Mouse (Mus musculus) kidney, embryonic 14.5 days (tissue): ENCODE data around the gene Coro1b. TPM values are rescaled to one million over a fixed set of nuclear protein-coding genes. Genes with fewer than 3 reads are reported as not detected.
"Not testable (repeated sequence)": the region's sequence is repeated elsewhere in the genome, so short reads cannot be mapped to it uniquely, and the experiment has no call there.

Source experiments
- ATAC-seq: fragments of 200-750 bp; cut with Nextera tagmentation; 2 replicates; pipeline ENCODE4 v1.8.0; 2017; ENCODE audit warnings: moderate number of reproducible peaks, mild to moderate bottlenecking, moderate TSS enrichment, moderate library complexity; ENCODE audit not compliant: low FRiP score, low TSS enrichment
- H3K27ac ChIP-seq: fragments of 300-500 bp; sonication (generic); 2 replicates; pipeline ENCODE4 v1.5.1; 2014; ENCODE audit warnings: low read depth, mild to moderate bottlenecking, low read length, moderate library complexity, mixed read lengths
- H3K27me3 ChIP-seq: fragments of 300-500 bp; sonication (generic); 2 replicates; pipeline ENCODE4 v1.6.1; 2014; ENCODE audit warnings: mild to moderate bottlenecking, low read length; ENCODE audit not compliant: control insufficient read depth, insufficient read depth
- H3K36me3 ChIP-seq: fragments of 300-500 bp; sonication (generic); 2 replicates; pipeline ENCODE4 v1.6.1; 2014; ENCODE audit warnings: low read length, mixed read lengths; ENCODE audit not compliant: control insufficient read depth, insufficient read depth
- H3K4me1 ChIP-seq: fragments of 300-500 bp; sonication (generic); 2 replicates; pipeline ENCODE4 v1.6.1; 2014; ENCODE audit warnings: low read length, mixed read lengths; ENCODE audit not compliant: control insufficient read depth, insufficient read depth
- H3K4me2 ChIP-seq: fragments of 300-500 bp; sonication (generic); replicated peaks from 2 replicates; pipeline ENCODE4 v1.6.1; 2014; ENCODE audit warnings: low read depth, mild to moderate bottlenecking, low read length
- H3K4me3 ChIP-seq: fragments of 300-500 bp; sonication (generic); 2 replicates; pipeline ENCODE4 v1.5.1; 2014; ENCODE audit warnings: mild to moderate bottlenecking, low read length
- H3K9ac ChIP-seq: fragments of 300-500 bp; sonication (generic); 2 replicates; pipeline ENCODE4 v1.6.1; 2014; ENCODE audit warnings: low read depth, mild to moderate bottlenecking, low read length, moderate library complexity
- H3K9me3 ChIP-seq: fragments of 300-500 bp; sonication (generic); 2 replicates; pipeline ENCODE4 v1.6.1; 2016; ENCODE audit warnings: low read length; ENCODE audit not compliant: control insufficient read depth
- WGBS: fragments of 180-500 bp; shearing (Covaris S2); extraction: QIAGEN DNeasy Blood & Tissue Kit; methylation state at CpG from one replicate; pipeline ENCODE4 v1.1.7; 2014; 5-methylcytosine and 5-hydroxymethylcytosine counted together
- polyA plus RNA-seq: library from polyadenylated mRNA; unstranded; fragments of >200 nt; fragmentation: Nextera tagmentation; extraction: Ambion mirVana; gene quantifications from 2 replicates; pipeline ENCODE4 v1.2.1, GENCODE M21; 2014

Coro1b gene
- polyA plus RNA-seq, 1 experiment from 2014 or later = 156 TPM

GRCm38 (mm10) chr19:4117006-4117405, 31.4 kb upstream of the Coro1b start:
- WGBS = 83% methylated on average over 7 of the region's 7 CpGs
- H3K27ac ChIP-seq = no peak overlapping the region
- no peak overlapping the region for H3K9ac ChIP-seq
- H3K9me3 ChIP-seq = no peaks in the 10 kb centered on the region
- peaks cover 57% of the 10 kb centered on the region for H3K36me3 ChIP-seq
- no peak overlapping the region for H3K4me2 ChIP-seq
- no peak for ATAC-seq
- peaks cover 24% of the 10 kb centered on the region for H3K4me1 ChIP-seq
- no peaks in the 10 kb centered on the region for H3K27me3 ChIP-seq
- H3K4me3 ChIP-seq = no peak overlapping the region

DNA sequence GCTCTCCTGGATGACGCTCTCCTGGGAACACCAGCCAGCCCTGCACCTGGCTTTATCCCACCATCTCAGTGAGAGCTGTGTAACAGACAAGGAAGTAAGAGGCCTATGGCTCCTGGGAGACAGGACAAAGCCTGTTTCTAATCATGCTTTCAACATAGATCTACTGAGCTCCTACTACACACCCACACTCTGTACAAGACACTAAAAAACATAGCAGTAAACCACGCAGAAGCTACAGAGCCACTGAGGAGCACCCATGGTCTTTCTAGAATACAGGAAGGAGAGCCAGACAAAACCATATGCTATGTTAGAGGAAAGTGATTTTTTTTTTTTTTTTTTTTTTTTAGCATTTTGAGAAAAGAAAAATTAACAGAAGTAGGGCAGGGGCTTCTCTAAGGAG, 30.1 kb upstream of the Coro1b start:
- peaks cover 45% of the 10 kb centered on the region for H3K36me3 ChIP-seq

DNA sequence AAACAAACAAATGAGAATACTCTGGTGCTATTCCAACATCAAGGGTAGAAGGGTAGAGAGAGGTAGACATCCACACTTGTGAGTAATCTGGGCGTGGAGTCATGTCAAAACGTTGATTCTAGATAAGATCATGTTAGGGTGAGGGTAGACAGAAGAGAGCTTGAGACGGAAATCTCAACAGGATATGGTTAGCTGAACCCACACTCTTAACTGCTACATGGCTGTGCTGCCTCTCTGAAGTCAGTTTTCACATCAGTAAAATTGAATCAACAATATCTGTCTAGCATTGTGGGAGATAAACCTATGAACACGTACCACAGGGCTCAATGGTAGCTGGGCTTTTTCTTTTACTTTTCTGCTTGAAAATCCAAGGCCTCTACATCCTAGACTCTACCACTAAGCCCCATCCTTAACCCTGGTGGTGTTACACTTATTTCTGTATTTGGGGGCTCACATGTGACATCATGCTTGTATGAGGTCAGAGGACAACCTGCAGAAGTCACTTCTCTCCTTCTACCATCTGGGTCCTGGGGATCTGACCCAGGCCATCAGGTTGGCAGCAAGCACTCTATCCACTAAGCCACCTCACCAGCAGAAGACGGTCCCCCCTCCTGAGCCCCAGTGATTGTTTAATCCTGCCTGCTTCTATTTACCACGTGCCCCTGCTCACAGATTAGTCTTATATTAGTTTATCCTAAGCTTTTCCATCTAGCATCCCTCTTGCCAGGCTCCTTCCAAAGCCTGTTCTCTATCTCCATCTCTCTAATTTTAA, 28.5 kb upstream of the Coro1b start:
- Histone ChIP-seq H3K27me3 (no peaks in the 10 kb centered on the region), H3K4me2 (no peak overlapping the region), H3K36me3 (peaks cover 33% of the 10 kb centered on the region), H3K4me3 (no peak overlapping the region), H3K27ac (no peak overlapping the region), H3K4me1 (peaks cover 2% of the 10 kb centered on the region; the same call in 1 of the 2 replicates), H3K9me3 (no peaks in the 10 kb centered on the region), H3K9ac (no peak overlapping the region)
- 84% methylated on average over 6 of the region's 6 CpGs for WGBS
- no peak for ATAC-seq

More for the DNA sequence above, 30.1 kb upstream of the Coro1b start:
- no peaks in the 10 kb centered on the region for H3K9me3 ChIP-seq
- H3K4me2 ChIP-seq = no peak overlapping the region
- no peak overlapping the region for H3K4me3 ChIP-seq
- ATAC-seq = no peak
- WGBS = 95% methylated on average over 2 of the region's 2 CpGs
- H3K27me3 ChIP-seq = no peaks in the 10 kb centered on the region
- no peak overlapping the region for H3K27ac ChIP-seq
- peaks cover 15% of the 10 kb centered on the region for H3K4me1 ChIP-seq
- H3K9ac ChIP-seq = no peak overlapping the region

DNA sequence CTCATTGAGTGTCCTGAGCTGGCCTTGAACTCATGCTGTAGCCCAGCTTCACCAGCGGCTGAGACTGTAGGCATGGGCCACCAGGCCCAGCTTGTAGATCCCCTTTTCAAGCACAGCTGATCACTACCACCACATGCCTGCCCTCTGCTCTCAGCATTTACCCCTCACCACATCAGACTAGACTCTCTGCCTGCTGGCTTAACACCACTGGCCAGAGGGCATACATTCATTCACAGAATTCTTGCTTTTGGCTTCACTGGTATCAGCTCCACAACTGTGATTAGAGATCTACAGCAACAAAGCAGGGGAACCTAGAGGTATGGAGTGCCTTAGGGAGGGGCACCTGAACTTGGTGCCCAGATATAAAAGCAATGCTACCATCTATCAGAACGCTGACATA, 27.9 kb upstream of the Coro1b start:
- 93% methylated on average over 2 of the region's 2 CpGs for WGBS
- Histone ChIP-seq H3K27me3 (no peaks in the 10 kb centered on the region), H3K4me1 (no peaks in the 10 kb centered on the region; the same call in 1 of the 2 replicates), H3K36me3 (peaks cover 27% of the 10 kb centered on the region), H3K4me2 (peak overlapping the region; percentile 52), H3K4me3 (peak overlapping the region; percentile 46; the same call in 1 of the 2 replicates), H3K9me3 (no peaks in the 10 kb centered on the region), H3K9ac (no peak overlapping the region), H3K27ac (no peak overlapping the region)
- ATAC-seq = no peak

- Histone ChIP-seq H3K4me1 (no peaks in the 10 kb centered on the region; the same call in 1 of the 2 replicates), H3K4me3 (peak overlapping the region; percentile 46), H3K4me2 (peak overlapping the region; percentile 52), H3K27me3 (no peaks in the 10 kb centered on the region), H3K27ac (peak overlapping the region; percentile 64; the same call in 1 of the 2 replicates), H3K9ac (peak overlapping the region; percentile 57), H3K9me3 (no peaks in the 10 kb centered on the region), H3K36me3 (peaks cover 20% of the 10 kb centered on the region)
- 3% methylated on average over 38 of the region's 38 CpGs for WGBS
- ATAC-seq = peak; percentile 65
Measured at GRCm38 (mm10) chr19:4121097-4121805, 27.2 kb upstream of the Coro1b start.

DNA sequence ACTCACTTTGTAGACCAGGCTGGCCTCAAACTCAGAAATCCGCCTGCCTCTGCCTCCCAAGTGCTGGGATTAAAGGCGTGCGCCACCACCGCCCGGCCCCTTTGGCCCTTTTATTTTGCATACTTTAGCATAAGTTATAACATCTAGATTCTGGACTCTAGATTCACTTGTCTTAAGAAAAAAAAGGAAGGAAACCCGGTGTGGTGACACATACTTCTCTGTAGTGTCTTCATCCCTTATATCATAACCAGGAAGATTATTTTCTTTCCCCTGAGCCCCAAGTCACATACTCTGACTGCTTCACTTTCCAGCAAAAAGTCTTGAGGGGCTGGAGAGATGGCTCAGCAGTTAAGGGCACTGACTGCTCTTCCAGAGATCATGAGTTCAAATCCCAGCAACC, 26.5 kb upstream of the Coro1b start:
- H3K9me3 ChIP-seq, H3K4me1 ChIP-seq, H3K27me3 ChIP-seq, ATAC-seq, H3K9ac ChIP-seq, H3K27ac ChIP-seq, H3K4me3 ChIP-seq: not testable (repeated sequence)
- Histone ChIP-seq H3K4me2 (peak overlapping the region; percentile 5; the same call in 1 of the 2 replicates), H3K36me3 (peaks cover 17% of the 10 kb centered on the region; the same call in 1 of the 2 replicates)
- 58% methylated on average over 6 of the region's 6 CpGs for WGBS

GRCm38 (mm10) chr19:4122411-4123370, 25.7 kb upstream of the Coro1b start:
- Histone ChIP-seq H3K36me3 (peaks cover 13% of the 10 kb centered on the region; the same call in 1 of the 2 replicates), H3K4me2 (no peak overlapping the region), H3K9me3 (no peaks in the 10 kb centered on the region), H3K9ac (no peak overlapping the region), H3K4me3 (no peak overlapping the region), H3K4me1 (peaks cover 8% of the 10 kb centered on the region; the same call in 1 of the 2 replicates), H3K27me3 (no peaks in the 10 kb centered on the region), H3K27ac (no peak overlapping the region)
- ATAC-seq = no peak
- 83% methylated on average over 7 of the region's 7 CpGs for WGBS

DNA sequence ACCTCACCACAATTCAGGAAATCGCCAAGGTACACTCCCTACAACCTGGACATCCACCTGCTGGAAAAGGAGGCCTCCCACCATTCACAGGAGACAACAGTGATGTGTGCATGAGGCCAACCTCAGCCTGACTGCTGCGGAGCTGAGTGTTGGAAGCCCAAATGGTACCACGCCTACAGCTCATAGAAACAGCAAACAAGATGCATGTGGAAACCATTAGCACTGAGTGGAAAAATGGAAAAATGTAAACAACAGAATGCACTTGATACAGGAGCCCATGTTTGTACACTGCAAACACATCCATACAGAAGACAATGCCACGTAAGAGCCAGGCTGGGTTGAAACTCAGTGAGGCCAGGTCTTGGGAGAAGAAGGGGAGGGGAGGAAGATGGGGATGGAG, 24.0 kb upstream of the Coro1b start:
- peaks cover 8% of the 10 kb centered on the region; the same call in 1 of the 2 replicates for H3K4me1 ChIP-seq
- H3K27me3 ChIP-seq = no peaks in the 10 kb centered on the region
- no peak overlapping the region for H3K4me3 ChIP-seq
- no peak overlapping the region for H3K4me2 ChIP-seq
- H3K27ac ChIP-seq = no peak overlapping the region
- peaks cover 14% of the 10 kb centered on the region for H3K36me3 ChIP-seq
- no peak for ATAC-seq
- WGBS = 69% methylated on average over 4 of the region's 4 CpGs
- no peaks in the 10 kb centered on the region for H3K9me3 ChIP-seq
- no peak overlapping the region for H3K9ac ChIP-seq
